Comparison of ENCODE assay signal across 7 mouse cellular contexts in the genomic region with DNA sequence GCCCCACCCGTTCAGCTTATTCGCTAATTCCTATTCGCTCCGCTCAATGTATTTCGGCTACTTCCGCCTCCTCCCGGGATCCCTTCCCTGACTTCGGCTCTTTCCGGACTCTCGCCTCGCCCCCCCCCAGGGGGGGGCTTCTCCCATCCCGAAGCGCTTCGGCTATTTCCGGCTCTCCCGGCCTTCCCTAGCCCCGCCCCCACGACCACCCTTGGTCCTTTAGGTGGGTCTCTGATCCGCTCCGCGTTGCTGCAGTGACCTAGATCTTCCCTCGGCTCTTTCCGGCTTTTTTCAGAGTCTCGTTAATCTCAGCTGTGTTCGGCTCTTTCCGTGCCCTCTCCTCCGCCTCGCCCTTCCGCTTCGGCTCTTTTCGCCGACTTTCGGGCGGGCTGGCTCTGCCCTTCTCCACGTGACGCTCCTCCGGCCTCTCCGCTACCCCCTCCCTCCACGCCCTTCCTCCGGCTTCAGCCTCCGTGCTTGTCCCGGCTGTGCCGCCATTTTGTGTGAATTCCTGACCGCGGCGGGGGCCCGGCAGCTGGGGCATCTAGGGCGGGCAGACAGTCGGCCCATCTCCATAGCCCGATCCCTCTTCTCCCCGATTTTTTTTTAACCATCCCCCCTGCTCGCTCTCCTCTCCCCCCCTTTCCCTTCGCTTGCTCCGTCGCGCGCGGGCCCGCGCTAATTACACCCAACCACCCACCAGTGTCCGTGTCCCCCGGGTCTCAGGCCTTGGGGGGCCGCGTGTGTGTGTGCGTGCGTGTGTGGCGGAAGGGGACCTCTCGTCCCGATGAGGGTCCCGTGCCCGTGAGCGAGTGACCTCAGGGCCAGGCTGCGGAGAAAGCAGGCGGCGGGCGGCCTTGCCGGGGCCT. TPM values are rescaled to one million over a fixed set of nuclear protein-coding genes. Genes with fewer than 3 reads are reported as not detected.
DNase-seq lines count a peak whose midpoint lies in the region; ATAC-seq and TF ChIP-seq lines count a peak whose summit lies in the region.

No protein-coding gene starts in this region.

- no peaks in the 10 kb centered on the region for H3K36me3 ChIP-seq in intestine, embryonic 16.5 days (ENCODE audit: control insufficient read depth, insufficient read depth, low read length)
- no peaks in the 10 kb centered on the region for H3K36me3 ChIP-seq in midbrain, embryonic 12.5 days
- H3K36me3 ChIP-seq in small intestine, adult 2 months (ENCODE audit: control insufficient read depth, insufficient read depth, low read length) = no peaks in the 10 kb centered on the region; the same call in 1 of the 2 replicates

- peaks cover 21% of the 10 kb centered on the region for H3K4me1 ChIP-seq in intestine, embryonic 16.5 days (ENCODE audit: control insufficient read depth, insufficient read depth, low read length)
- H3K4me1 ChIP-seq in midbrain, embryonic 12.5 days = peaks cover 26% of the 10 kb centered on the region
- H3K4me1 ChIP-seq in small intestine, adult 2 months (ENCODE audit: control insufficient read depth, insufficient read depth, insufficient read length, low read length) = peaks cover 18% of the 10 kb centered on the region

- peak overlapping the region; percentile 94 for H3K4me3 ChIP-seq in intestine, embryonic 16.5 days (ENCODE audit: low read length)
- peak overlapping the region; percentile 92 for H3K4me3 ChIP-seq in midbrain, embryonic 12.5 days
- H3K4me3 ChIP-seq in small intestine, adult 2 months (ENCODE audit: low read depth, low read length) = peak overlapping the region; percentile 76

- H3K27ac ChIP-seq in intestine, embryonic 16.5 days (ENCODE audit: low read length) = peak overlapping the region; percentile 100
- peak overlapping the region; percentile 100 for H3K27ac ChIP-seq in midbrain, embryonic 12.5 days (replicated peaks)
- H3K27ac ChIP-seq in small intestine, adult 2 months (ENCODE audit: insufficient read depth, low read depth, low read length) = peak overlapping the region; percentile 100

- H3K9ac ChIP-seq in intestine, embryonic 16.5 days (ENCODE audit: low read depth, low read length) = peak overlapping the region; percentile 100
- H3K9ac ChIP-seq in midbrain, embryonic 12.5 days (replicated peaks) = peak overlapping the region; percentile 100

- no peak for TF ChIP-seq CTCF in small intestine, adult 2 months (IDR thresholded peaks at IDR 0.05; ENCODE audit: extremely low read depth, insufficient read length, insufficient replicate concordance, low read depth, low read length)

- WGBS in intestine, embryonic 16.5 days = under 1% methylated on average over 77 of the region's 77 CpGs
- under 1% methylated on average over 76 of the region's 77 CpGs for WGBS in midbrain, embryonic 12.5 days
- under 1% methylated on average over 77 of the region's 77 CpGs for WGBS in small intestine, adult 2 months

- no peaks in the 10 kb centered on the region for H3K9me3 ChIP-seq in intestine, embryonic 16.5 days (ENCODE audit: control insufficient read depth, low read length)
- H3K9me3 ChIP-seq in midbrain, embryonic 12.5 days = no peaks in the 10 kb centered on the region

- H3K27me3 ChIP-seq in intestine, embryonic 16.5 days (replicated peaks; ENCODE audit: control insufficient read depth, insufficient read depth, low read length) = no peaks in the 10 kb centered on the region
- H3K27me3 ChIP-seq in midbrain, embryonic 12.5 days = no peaks in the 10 kb centered on the region
- no peaks in the 10 kb centered on the region for H3K27me3 ChIP-seq in small intestine, adult 2 months (ENCODE audit: control insufficient read depth, insufficient read depth, low read length)

- TF ChIP-seq POLR2A in small intestine, adult 2 months (IDR thresholded peaks at IDR 0.05; ENCODE audit: low read depth, low read length) = peak; percentile 93

- peak overlapping the region; percentile 87 for H3K4me2 ChIP-seq in intestine, embryonic 16.5 days (ENCODE audit: low read depth, low read length)
- H3K4me2 ChIP-seq in midbrain, embryonic 12.5 days (replicated peaks) = peak overlapping the region; percentile 82

- ATAC-seq in intestine, embryonic 16.5 days = peak; percentile 89
- ATAC-seq in midbrain, embryonic 12.5 days (ENCODE audit: low FRiP score, low read depth) = peak; percentile 92

- peak; percentile 98 for DNase-seq in adrenal gland, adult 8-10 months
- DNase-seq in embryo, embryonic 9.5 days (ENCODE audit: extremely low spot score) = peak; percentile 100
- peak; percentile 98 to 99 for DNase-seq in gastrocnemius, postnatal 4 days (ENCODE audit: low spot score in 2 of 2)
- peak; percentile 100 for DNase-seq in left cerebral cortex, postnatal 4 days

- intact Hi-C loops in left cerebral cortex, postnatal 4 days (cut with DNase I) = no loop called here

RNA-seq across cellular contexts. Expression of gene Zc3h4, which starts 0.7 kb away (rescaled TPM):
- 10 to 100 TPM; 43.4 to 47.5 (median 46.2) TPM for total RNA-seq in adrenal gland, adult 8-10 months (2022)
- total RNA-seq in gastrocnemius, postnatal 4 days (2021) = 10 to 100 TPM; 49.3 to 51.8 TPM
- polyA plus RNA-seq in intestine, embryonic 16.5 days (2015; fragmentation: Nextera tagmentation; extraction: Ambion mirVana) = 9.6 and 11.1 TPM in 2 replicates
- 10 to 100 TPM; 67.8 to 68.5 TPM for total RNA-seq in left cerebral cortex, postnatal 4 days (2021)
- 27.4 and 31.1 TPM in 2 replicates for polyA plus RNA-seq in midbrain, embryonic 12.5 days (2016; fragmentation: Nextera tagmentation; extraction: Ambion mirVana)
- 23.3 and 60.6 TPM in 2 replicates for polyA plus RNA-seq in small intestine, adult 2 months (2012; rRNA removed)

RNA-seq across cellular contexts. Expression of gene Sae1, which starts 12.4 kb away (rescaled TPM):
- 10 to 100 TPM; 64.0 to 78.2 (median 67.5) TPM for total RNA-seq in adrenal gland, adult 8-10 months (2022)
- 10 to 100 TPM; 76.3 to 77.6 TPM for total RNA-seq in gastrocnemius, postnatal 4 days (2021)
- 238 and 263 TPM in 2 replicates for polyA plus RNA-seq in intestine, embryonic 16.5 days (2015; fragmentation: Nextera tagmentation; extraction: Ambion mirVana)
- total RNA-seq in left cerebral cortex, postnatal 4 days (2021) = 100 to 1,000 TPM; 119 to 129 TPM
- 331 and 332 TPM in 2 replicates for polyA plus RNA-seq in midbrain, embryonic 12.5 days (2016; fragmentation: Nextera tagmentation; extraction: Ambion mirVana)
- polyA plus RNA-seq in small intestine, adult 2 months (2012; rRNA removed) = 9.8 and 15.0 TPM in 2 replicates

RNA-seq across cellular contexts. Expression of gene Tmem160, which starts 52.5 kb away (rescaled TPM):
- total RNA-seq in adrenal gland, adult 8-10 months (2022) = 10 to 100 TPM; 55.2 to 93.9 (median 72.1) TPM
- total RNA-seq in gastrocnemius, postnatal 4 days (2021) = 10 to 100 TPM; 21.1 to 27.2 TPM
- polyA plus RNA-seq in intestine, embryonic 16.5 days (2015; fragmentation: Nextera tagmentation; extraction: Ambion mirVana) = 52.4 and 62.8 TPM in 2 replicates
- 10 to 100 TPM; 61.8 to 66.8 TPM for total RNA-seq in left cerebral cortex, postnatal 4 days (2021)
- 46.9 and 51.1 TPM in 2 replicates for polyA plus RNA-seq in midbrain, embryonic 12.5 days (2016; fragmentation: Nextera tagmentation; extraction: Ambion mirVana)
- 156 and 330 TPM in 2 replicates for polyA plus RNA-seq in small intestine, adult 2 months (2012; rRNA removed)

Comparison
In these comparisons a context has a peak if more than half of its experiments do, and no peak if none do; other contexts are left out.
1. Peak in every context shown above with its lines: DNase-seq, ATAC-seq, H3K4me3 ChIP-seq and H3K27ac ChIP-seq.